Mouse (Mus musculus) lung, postnatal 10 days (tissue): ENCODE data around the gene Dtx2.
A peak's percentile ranks its signal among the peaks of the same experiment; 100 is the strongest.

ENCODE experiments used
- DNase-seq: peaks from one replicate; pipeline ENCODE4 v3.0.0; 2021

Gene Dtx2

DNA sequence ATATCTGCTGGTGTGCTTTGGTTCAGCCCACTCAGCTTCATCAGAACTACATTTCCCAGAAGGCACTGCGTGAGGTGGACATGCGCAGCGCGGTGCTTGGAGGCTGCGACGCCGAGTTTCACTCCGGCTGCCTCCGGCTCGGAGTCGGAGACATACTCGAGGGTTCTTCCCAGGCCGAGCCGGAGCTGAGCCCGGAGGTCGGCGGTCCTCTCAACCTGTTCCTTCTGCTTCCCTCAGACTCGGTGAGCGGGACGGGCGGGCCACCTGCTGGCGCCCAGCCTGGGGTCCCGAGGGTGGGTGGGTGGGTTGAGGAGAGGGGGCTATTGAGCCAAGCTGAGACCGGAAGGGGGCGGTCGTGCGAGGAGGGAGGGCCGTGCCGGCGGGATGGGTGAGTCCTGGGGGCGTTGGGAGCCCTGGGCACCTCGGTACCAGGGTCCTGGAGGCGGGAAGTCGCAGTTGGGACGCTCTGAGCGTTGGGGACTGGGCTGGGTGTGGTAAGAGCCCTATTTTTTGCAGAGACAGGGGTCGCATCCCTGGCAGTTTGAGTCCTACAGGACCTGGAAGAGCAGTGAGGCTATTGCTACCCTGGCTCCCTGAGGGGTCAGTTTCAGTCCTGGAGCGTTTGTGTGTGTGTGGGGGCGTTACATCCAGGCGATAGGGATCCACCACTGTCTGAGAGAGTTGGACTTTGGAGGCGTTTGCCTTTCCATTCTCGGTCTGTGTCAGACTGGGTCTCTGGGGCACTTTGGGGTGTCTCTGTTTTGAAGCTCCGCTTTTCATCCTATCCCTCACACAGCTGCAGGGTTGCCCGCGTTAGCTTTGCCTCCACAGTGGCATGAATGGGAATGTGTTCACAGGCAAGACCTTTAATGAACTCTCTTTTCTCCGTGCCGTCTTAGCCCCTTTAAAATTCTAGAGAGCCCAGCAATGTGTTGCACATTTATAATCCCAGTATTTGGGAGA, at the start of gene Dtx2:
Gene Dtx2, plus strand, starts transcription at position 76 of the 963 bp plus-strand sequence.
- peak; percentile 96 for DNase-seq

DNA sequence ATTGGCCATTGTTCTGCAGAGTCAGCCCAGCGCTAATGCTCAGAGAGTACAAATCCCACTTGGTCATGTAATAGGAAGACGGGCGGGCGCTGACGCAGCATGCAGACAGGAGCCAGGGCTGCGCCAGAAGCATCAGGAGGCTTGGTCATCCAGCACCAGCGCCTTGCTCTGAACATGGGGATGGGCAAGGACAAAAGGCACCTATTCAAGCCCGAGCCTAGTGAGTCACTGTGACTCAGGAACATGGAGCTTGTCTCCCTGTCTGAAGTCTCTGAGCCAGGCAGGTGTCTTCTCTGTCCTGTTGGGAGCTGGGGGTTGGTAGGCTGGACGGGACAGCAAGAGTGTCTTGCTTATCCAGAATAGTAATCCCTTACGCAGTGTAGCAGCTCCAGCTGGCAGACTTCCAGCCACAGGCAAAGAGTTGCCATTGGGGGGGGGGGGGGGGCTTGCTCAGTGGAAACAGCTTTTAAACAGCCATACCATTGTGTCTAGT, 48.6 kb upstream of the Dtx2 start:
- no peak for DNase-seq

DNA sequence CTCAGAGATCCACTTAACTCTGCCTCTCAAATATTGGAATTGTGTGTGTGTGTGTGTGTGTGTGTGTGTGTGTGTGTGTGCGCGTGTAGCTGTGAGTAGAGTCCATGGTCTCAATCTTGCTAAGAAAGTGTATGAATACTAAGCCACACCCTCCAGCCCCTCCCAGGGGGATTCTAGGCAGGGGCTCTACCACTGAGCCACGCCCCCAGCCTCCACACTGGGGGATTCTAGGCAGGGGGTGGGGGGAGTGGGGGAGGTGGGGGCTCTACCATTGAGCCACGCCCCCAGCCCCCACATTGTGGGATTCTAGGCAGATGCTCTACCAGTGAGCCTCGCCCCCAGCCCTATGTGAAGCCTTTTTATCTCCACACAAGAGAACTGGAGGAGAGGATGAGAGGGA, 48.0 kb upstream of the Dtx2 start:
- no peak for DNase-seq

DNA sequence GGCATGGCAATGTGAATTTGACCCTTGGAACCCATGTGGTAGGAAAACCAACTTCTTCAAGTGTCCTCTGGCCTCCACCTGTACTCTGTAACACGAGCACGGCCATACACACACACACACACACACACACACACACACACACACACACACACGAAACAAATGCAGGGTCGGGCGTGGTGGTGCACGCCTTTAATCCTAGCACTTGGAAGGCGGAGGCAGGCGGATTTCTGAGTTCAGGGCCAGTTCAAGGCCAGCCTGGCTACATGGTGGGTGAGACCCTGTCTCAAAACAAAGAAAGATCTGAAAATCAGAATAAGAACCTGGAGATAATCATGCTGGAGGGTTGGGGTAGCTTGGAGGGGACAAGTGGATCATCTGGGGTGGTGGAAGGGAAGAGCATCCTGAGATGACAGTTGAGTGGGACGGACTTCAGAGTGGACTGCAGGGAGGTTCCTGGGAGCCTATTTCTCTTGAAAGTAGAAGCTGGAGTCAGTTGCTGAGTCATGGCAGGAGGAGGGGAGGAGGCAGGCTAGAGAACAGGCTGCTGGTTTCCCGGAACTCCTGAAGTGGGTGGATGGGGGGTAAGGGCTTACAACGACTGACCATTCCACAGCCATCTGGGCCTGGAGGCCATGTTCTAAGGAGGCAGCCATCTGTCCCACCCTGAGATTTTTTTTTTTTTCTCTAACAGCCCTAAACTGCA, 43.7 kb upstream of the Dtx2 start:
- no peak for DNase-seq

DNA sequence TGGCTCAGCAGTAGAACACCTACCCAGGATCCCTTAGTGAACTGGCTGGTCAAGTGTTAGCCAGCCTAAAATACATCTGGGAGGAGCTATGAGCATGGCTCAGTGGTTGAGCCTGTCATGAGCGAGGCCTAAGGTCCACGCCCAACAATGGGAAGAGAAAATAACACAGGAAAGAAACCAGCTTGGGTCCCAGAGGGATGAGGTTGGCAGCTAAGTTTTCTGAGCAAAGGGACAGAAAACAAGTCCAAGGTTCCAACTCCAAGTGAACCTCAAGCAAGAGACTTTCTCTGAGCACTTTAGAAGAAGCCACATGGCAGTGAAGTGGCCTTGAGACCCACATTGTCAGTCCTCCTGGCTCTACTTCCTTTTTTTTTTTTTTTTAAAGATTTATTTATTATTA, 42.9 kb upstream of the Dtx2 start:
- DNase-seq = no peak

DNA sequence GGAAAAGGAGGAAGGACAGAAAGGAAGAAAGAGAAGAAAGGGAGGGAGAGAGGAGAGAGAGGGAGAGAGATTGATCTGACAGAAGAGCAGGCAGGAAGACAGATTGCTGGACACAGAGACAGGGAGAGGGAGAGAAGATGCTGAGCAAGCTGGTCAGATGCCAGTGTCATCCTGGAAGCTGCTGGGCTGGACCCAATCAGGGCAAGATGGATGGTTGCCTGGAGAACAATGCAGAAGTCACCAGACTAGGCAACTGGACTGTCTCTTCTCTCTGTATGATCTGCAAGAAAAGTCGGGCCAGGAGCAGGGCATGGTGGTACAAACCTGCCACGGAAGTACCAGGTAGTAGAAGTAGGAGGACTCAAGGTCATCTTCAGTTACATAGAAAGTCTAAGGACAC, 41.8 kb upstream of the Dtx2 start:
- no peak for DNase-seq

DNA sequence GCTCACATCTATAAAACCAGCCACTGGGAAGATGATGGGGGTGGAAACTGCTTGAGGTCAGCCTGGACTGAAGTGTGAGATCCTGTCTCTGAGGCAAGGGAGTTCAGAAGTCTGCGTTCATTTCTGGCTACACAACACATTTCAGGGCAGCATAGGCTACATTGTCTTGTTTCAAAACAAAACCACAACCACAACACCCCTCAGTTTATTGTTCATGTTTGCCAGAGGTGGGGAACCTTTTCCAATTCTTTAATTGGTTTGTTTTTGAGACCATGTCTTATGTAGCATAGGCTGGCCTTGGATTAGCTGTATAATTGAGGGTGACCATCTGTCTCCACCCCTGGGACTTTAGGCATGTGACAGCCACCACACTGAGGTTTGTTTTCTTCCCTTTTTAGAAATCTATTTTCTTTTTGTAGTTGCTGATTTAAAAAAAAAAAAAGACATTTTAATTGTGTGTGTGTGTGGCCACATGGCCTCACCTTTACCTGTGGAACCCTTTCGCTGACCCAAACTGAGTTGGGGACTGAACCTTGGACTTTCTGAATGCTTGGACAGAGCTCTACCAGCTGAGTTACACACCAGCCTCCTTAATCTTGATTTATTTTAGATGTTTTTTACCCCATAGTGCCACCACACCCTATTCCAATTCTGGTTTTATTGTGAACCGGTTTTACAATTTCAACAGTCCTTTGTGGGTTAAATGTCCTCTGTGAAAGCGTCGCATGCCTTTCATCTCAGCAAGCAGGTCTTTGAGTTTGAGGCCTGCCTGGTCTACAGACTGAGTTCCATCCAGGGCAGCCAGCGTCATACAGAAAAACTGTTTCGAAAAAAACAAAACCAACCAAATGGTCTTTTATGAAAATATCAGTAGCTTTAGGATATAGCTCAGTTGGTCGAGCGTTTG, 38.0 kb upstream of the Dtx2 start:
- no peak for DNase-seq

DNA sequence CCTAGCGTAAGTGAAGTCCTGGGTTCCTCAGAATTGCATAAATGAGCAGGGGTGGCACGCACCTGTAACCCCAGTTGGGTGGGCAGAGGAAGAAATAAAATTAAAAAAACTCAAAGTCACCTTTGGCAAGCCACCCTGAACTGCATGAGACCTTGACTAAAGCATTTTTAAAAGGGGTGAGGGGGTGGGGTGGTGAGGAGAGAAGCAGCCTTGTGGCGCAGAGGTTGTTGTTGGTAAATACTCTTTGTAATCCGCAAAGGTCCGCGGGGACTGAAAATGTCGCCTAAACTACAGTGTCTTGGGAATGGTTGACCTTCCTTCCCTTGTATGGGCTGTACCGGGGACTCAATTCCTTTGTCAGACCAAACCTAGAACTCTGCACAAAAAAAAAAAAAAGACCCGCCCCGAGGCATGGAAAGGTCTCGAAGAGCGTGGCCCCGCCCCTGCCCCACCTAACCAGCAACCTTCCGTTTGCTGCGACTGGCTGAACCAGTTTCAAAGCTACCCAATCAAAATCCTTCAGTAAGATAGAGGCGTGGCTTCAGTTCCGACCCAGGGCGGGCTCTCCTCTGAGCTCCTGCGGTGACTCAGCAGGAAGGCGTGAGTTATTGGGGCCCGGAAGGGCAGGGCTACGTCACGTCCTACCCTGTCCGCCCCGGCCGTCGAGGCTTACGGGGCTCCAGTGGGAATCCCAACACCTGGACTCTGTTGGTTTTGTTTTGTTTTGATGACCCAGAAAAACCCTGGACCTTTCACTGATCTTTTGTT, 37.2 kb upstream of the Dtx2 start:
- peak; percentile 98 for DNase-seq

DNA sequence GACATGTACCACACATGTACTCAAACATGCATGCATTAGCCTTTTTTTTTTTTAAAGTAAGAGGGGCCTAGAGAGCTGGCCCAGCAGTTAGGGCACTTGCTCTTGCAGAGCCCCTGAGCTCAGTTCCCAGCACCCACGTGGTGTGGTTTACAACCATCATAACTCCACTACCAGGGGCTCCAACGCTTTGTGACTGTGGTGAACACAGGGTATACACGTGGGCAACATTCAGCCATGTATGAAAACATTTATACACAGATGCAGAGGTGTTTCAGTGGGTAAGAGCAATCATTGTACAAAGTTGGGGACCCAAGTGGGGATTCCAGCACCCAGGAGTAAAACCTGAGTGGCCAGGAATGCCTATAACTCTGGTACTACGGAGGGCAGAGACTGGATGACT, 36.2 kb upstream of the Dtx2 start:
- DNase-seq = no peak

DNA sequence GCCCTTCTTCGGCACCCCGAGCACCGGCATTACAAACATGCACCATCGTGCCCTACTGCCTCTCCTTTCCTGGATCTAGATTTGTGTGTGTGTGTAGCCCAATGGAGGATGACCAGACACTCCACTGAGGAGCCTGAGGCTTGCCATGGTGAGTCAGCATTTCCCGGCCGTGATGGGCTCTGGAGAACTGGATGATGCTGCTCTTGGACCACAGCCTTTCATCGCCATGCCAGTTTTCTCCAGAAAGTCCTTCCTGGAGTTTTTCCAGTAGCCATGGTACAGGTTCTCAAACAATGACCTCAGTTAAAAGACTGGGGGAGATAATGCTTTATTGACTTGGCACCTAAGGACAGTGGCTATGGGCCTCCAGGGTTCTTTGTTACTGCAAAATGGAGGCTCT, 34.7 kb upstream of the Dtx2 start:
- no peak for DNase-seq

DNA sequence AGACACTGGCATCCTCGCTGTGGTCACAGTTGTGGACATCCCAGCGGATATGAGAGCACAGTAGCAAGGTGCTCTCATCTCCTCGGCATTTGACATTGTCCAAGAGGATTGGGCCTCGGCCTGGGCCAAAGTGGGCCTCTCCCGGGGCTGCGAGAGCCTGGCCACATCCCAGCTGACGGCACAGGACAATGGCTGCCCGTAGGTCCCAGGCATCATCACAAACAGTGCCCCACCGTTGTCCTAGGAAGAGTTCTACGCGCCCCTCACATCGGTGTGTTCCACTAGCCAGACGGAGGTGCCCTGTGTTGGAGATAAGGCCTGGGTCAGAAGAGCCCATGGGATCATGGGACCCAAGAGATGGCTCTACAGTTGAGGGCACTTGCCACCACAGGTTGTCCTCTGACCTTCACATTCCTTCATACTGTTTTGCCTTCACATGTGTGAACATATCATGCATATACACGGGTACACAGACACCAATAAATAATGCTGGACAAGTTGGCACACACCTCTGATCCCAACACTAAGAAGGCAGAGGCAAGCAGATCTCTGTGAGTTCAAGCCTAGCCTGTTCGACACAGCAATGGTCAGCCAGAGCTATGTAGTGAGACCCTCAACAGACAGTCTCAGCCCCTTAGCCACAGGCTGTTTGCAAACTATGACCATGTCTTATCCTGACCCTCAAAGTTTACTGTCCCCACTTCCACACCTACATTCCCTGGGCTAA, 33.5 kb upstream of the Dtx2 start:
- no peak for DNase-seq

DNA sequence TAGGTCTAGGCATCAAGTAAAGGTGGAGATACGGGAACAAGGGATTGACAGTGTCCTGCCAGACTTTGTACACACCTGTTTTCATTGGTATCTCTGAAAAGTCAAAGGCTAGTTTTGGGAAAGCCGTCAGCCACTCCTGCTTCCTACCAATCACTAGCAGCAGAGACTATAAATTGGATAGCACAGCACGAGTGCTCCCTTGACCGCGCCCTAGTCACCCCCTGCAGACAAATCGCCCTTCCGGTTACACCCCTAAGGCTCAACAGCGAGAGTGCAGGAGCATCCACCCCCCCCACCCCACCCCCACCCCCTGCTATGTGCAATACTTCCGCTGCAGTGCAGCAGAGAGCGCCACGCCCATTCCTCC, 32.5 kb upstream of the Dtx2 start:
- no peak for DNase-seq

DNA sequence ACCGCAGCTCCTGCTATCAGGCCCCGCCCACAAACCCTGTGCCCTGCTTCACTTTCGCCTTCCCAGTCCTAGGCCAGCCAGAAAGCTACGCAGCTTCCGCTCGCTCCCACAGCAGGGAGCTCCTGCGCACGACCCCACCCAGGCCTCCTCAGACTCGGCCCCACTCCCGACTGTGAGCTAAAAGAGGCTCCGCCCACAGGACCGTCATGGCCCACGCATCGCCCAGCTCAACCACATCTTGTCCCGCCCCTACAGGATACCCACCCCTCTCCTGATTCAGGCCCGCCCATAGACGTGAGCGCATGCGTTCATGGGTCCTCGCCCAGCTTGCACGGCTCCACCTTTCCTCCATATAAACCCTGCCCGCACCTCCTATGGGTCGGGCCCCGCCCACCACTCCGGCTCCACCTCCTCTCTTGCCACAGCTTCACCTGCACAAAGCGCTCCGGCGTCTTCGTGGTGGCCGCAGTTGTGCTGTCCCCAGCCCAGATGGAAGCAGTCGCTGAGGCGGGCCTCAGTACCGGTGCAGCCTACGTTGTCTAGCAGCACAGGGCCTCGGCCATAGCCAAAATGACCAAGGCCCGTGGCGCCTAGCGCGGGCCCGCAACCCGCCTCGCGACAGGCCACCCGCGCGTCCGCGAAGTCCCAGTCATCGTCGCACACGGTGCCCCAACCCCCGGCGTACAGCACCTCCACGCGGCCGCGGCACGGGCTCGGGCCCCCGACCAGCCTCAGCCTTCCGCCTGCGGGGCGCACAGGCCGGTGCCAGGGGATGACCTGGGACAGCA, 31.9 kb upstream of the Dtx2 start:
- peak; percentile 100 for DNase-seq

DNA sequence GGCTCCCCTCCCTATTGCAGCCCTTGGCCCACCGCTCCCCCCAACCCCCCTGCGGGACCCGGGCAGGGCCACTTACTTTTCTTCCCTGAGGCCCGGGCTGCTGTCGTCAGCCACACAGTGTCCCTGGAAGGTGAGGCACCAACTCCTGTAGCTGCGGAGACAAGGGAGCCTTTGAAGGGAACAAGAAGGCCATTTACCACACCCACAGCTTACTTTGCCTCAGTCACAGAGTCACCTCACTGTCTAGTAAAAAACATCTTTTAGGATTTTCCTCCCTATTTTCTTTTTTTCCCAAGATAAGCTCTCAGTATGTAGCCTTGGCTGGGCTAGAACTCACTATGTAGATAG, 31.3 kb upstream of the Dtx2 start:
- no peak for DNase-seq

DNA sequence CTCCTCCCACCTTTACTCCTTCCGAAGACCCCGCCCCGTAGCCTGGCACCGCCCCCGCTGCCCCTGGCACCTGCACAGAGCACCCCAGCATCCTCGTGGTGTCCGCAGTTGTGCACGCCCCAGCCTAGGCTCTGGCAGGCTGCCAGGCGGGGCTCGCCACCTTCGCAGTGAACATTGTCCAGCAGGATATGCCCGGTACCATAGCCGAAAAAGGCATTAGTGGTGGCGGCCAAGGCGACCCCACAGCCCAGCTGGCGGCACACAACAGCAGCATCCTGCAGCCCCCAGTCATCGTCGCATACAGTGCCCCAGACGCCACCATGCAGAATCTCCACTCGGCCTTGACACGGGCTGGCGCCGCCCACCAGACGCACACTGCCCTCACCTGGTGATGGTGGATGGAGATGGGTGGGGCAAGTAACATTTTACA, 29.1 kb upstream of the Dtx2 start:
- DNase-seq = peak; percentile 61

DNA sequence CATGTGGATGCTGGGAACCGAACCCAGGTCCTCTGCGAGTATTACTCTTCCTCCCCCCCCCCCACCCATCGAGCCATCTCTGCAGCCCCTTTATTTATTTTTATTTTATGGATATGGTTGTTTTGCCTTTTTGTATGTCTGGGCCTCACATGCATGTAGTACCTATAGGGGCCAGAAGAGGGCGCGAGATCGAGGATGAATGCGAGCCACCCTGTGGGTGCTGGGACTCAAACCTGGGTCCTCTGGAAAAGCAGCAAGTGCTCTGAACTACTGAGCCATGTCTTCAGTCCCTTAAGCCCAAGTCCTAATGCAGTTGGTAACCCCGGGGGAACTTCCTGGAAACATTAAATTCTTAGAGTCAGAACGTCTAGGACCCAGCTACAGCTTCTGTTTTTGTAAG, 27.7 kb upstream of the Dtx2 start:
- DNase-seq = no peak

DNA sequence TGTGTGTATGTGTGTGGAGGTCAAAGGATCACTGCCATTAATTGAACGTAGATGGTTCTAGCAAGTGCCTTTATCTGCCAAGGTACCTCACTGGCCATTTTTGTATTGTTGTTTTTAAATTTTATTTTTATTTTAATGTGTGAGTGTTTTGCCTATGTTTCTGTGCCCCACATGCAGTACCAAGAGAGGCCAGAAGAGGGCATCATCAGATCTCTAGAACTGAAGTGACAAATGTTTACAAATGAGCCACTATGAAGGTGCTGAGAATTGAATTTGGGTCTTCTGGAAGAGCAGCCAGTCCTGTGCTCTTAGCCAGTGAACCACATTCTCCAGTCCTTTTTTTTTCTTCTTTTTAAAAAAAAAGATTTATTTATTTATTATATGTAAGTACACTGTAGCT, 25.8 kb upstream of the Dtx2 start:
- peak; percentile 70 for DNase-seq

DNA sequence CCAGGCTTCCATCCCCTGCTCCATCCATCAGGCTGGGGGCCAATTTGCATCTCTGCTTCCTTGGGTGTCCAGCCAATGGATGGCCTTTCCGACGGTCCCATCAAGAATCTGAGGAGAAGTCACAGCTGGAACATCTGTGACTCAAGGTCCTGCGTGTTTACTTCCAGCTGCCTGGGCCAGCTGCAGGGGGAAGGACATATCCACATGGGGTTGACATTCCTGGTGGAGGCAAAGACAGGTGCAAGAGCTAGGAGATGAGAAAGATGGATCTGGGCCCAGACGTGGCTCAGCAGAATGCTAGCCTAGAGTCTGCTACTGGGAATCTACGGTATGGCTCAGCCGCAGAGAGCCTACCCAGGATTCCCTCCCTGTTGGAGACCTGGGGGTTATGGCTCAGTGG, 24.4 kb upstream of the Dtx2 start:
- DNase-seq = no peak

DNA sequence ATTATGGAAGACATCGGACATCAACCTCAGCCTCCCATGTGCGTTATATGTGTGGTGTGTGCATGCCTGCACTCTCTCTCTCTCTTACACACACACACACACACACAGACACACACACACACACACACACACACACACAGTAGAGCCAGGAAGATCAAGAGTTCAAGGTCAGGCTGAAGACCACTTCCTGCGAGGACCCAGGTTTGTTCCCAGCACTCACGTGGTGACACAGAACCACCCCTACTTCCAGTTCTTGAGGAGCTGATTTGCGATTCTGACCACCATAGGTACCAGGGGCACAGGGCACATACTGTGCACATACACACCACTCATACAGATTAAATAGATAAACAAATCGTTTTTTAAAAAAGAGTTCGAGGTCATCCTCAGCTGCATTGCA, 22.7 kb upstream of the Dtx2 start:
- no peak for DNase-seq

DNA sequence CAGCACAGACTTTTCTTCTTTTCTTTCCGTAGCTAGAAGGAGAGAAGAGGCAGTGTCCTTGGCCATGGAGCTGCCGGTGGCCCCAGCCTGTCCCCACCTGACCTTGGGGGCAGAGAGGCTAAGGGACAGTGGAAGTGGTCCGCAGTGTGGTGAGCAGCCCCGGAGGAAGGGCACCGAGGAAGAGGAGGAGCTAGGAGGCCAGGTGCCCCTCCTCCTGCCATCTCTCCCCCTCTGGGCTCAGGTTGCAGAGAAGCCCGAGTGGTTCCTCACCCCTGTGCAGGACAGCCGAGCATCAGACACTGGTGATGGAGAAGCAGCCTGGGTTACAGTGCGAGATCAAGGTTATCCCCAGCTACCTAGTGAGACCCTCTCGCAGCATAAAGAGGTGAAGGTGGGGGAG, 20.2 kb upstream of the Dtx2 start, which contains the start of gene Ssc4d:
Gene Ssc4d, minus strand, starts transcription at position 167 of the 400 bp plus-strand sequence.
- no peak for DNase-seq
